Mouse (Mus musculus) small intestine, adult 10 weeks (tissue): Measurements from ENCODE around the gene Atp2a2. TPM values are rescaled to one million over a fixed set of nuclear protein-coding genes. Genes with fewer than 3 reads are reported as not detected.

Experiments used
- polyA plus RNA-seq: library from polyadenylated mRNA; stranded (reverse); fragments of 350-450 nt; fragmentation: Illumina TruSeq; extraction: RNeasy Lipid Tissue Mini Kit (QIAGEN cat#74804); gene quantifications from one replicate; pipeline ENCODE4 v1.2.3, GENCODE M21; 2014; ENCODE audit warnings: low replicate concordance

Gene Atp2a2
- 128 TPM for polyA plus RNA-seq

DNA sequence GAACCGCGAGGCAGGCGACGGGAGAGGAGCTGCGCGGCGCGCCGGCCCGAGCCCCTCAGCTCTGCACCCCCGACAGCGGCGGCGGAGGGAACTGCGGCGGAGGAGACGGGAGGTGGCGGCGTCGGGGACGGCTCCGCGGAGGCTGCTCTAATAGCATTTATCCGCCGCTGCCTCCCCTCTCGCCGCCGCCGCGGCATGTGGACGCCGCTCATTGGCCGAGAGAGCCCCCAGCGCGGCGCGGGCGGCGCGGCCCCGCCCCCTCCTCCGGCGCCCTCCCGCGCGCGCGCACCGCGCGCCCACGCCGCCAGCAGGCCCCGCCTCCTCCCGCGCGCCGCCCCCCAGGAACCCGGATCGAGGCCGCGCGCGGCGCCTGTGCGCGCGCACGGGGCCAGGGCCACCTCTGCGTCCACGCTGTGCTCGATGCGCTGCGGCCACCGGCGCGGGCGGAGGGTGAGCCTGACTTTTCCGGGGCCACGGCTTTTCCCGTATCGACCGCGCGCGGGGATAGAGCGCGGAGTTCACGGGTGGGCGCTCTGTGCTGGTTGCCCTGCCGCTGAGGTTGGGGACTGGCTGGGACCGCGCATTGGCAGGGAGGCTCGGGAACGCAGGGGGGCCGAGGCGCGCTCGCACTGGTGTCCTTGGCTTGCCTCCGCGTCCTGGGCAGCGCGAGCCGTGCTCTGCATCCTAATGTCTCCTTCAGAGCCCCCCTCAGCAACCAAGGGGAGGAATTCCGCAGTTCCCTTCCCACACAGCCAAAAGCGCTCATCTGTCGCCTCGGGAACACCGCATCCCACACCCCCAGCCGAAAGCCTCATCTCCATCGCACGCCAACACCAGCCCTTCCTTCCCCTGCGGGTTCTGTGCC, at the start of gene Atp2a2:
Gene Atp2a2 (minus strand): TSS at position 149 of the 865 bp plus-strand sequence.

DNA sequence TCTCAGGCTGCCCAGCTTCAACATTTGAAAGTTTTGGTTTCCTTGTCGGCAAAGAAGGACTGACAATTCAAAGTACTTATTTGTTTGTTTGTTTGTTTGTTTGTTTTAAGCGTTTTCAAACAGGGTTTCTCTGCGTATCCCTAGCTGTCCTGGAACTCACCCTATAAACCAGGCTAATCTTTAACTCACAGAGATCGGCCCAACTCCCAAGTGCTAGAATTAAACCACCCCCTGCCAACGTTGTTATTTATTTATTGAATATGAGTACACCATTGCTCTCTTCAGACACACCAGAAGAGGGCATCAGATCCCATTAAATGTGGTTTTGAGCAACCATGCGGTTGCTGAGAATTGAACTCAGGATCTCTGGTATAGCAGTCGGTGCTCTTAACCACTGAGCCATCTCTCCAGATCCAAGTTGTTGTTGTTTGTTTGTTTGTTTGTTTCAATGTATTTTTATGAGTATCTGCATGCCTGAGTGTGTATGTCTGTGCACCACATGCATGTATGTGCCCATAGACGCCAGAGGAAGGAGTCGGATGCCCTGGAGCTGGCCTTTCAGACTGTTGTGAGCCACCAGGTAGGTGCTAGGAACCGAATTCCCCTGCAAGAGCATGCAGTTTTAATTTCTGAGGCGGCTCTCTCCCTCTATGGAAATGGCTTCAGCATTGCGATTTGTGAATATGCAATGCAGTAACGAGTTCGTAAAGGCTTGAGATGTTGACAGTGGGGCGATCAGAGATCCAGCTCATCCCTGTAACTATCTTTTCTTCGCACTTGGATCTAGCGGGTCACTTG, 80.6 kb downstream of the Atp2a2 start, which contains the start of gene Anapc7:
Gene Anapc7 (plus strand): TSS at position 423 of the 798 bp plus-strand sequence.

Other genes starting within 250 kb of the Atp2a2 start
- gene Tctn1, start 237.8 kb downstream of the Atp2a2 start, polyA plus RNA-seq: 1.0 TPM
- 41.8 TPM for gene Pptc7, start 217.9 kb downstream of the Atp2a2 start, polyA plus RNA-seq
- 3.9 TPM for gene Rad9b, start 148.0 kb downstream of the Atp2a2 start, polyA plus RNA-seq
- 147 TPM for gene Vps29, start 147.9 kb downstream of the Atp2a2 start, polyA plus RNA-seq
- gene Gpn3, start 130.3 kb downstream of the Atp2a2 start, polyA plus RNA-seq: 23.1 TPM
- gene Fam216a, start 129.9 kb downstream of the Atp2a2 start, polyA plus RNA-seq: 1.4 TPM
- gene Arpc3, start 110.3 kb downstream of the Atp2a2 start, polyA plus RNA-seq: 217 TPM
- gene Anapc7, start 80.5 kb downstream of the Atp2a2 start, polyA plus RNA-seq: 2.6 TPM
- gene Ift81, start 112.3 kb upstream of the Atp2a2 start, polyA plus RNA-seq: 4.4 TPM
- 2.5 TPM for gene P2rx7, start 141.7 kb upstream of the Atp2a2 start, polyA plus RNA-seq
- gene P2rx4, start 205.3 kb upstream of the Atp2a2 start, polyA plus RNA-seq: 9.6 TPM